Mouse (Mus musculus) induced T-regulatory cell, adult 2 months (primary cell): ENCODE measurements at regions not wholly inside any gene's neighbourhood (a gene's known extent, or its start where the extent isn't known, plus 50 kb on each side); places are given as distances from the start of the nearest gene placed in this dataset.

Experiments
- DNase-seq: peaks from one replicate; pipeline ENCODE4 v3.0.0-alpha.2; 2012; ENCODE audit warnings: low read depth

- DNase-seq = peak; percentile 67
Measured at GRCm38 (mm10) chr6:143373686-143374273, 206.8 kb downstream of the Etnk1 start.

GRCm38 (mm10) chr6:143375951-143376713 lies 209.1 kb downstream of the Etnk1 start:
- no peak for DNase-seq

GRCm38 (mm10) chr6:143377121-143377520 lies 210.1 kb downstream of the Etnk1 start:
- no peak for DNase-seq

GRCm38 (mm10) chr6:143378126-143378525 lies 211.1 kb downstream of the Etnk1 start:
- DNase-seq = no peak

GRCm38 (mm10) chr6:143380490-143380889 lies 213.5 kb downstream of the Etnk1 start:
- DNase-seq = no peak

GRCm38 (mm10) chr6:143386597-143387450 lies 219.8 kb downstream of the Etnk1 start:
- no peak for DNase-seq

GRCm38 (mm10) chr6:143393543-143394207 lies 226.7 kb downstream of the Etnk1 start:
- DNase-seq = peak; percentile 7

GRCm38 (mm10) chr6:143394377-143394776 lies 227.4 kb downstream of the Etnk1 start:
- peak; percentile 2 for DNase-seq

- DNase-seq = no peak
Measured at GRCm38 (mm10) chr6:143401436-143401835, 234.4 kb downstream of the Etnk1 start.

GRCm38 (mm10) chr6:143401921-143402320 lies 234.9 kb downstream of the Etnk1 start:
- no peak for DNase-seq

GRCm38 (mm10) chr6:143402766-143403165 lies 235.7 kb downstream of the Etnk1 start:
- DNase-seq = no peak

GRCm38 (mm10) chr6:143404521-143404920 lies 237.5 kb downstream of the Etnk1 start:
- DNase-seq = no peak

- no peak for DNase-seq
Measured at GRCm38 (mm10) chr6:143412056-143412455, 245.0 kb downstream of the Etnk1 start.

- DNase-seq = no peak
Measured at GRCm38 (mm10) chr6:143412721-143413120, 245.7 kb downstream of the Etnk1 start.

GRCm38 (mm10) chr6:143414590-143415382 lies 247.8 kb downstream of the Etnk1 start:
- no peak for DNase-seq

GRCm38 (mm10) chr6:143415383-143415778 lies 248.4 kb downstream of the Etnk1 start:
- DNase-seq = no peak

GRCm38 (mm10) chr6:143419872-143420271 lies 252.9 kb downstream of the Etnk1 start:
- DNase-seq = peak; percentile 16

- no peak for DNase-seq
Measured at GRCm38 (mm10) chr6:143423026-143423425, 256.0 kb downstream of the Etnk1 start.

GRCm38 (mm10) chr6:143425182-143425829 lies 258.3 kb downstream of the Etnk1 start:
- DNase-seq = peak; percentile 60

GRCm38 (mm10) chr6:143431896-143432450 lies 265.0 kb downstream of the Etnk1 start:
- no peak for DNase-seq
